Mouse (Mus musculus) forebrain, embryonic 12.5 days (tissue): ENCODE measurements around the gene Camk2d. TPM values are rescaled to one million over a fixed set of nuclear protein-coding genes. Genes with fewer than 3 reads are reported as not detected.

Source experiments
- ATAC-seq: fragments of 200-750 bp; cut with Nextera tagmentation; 2 replicates; pipeline ENCODE4 v1.8.0; 2017; ENCODE audit warnings: moderate TSS enrichment; ENCODE audit not compliant: low FRiP score
- H3K27ac ChIP-seq: fragments of 300-500 bp; sonication (generic); 2 replicates; pipeline ENCODE4 v1.5.1; 2016; ENCODE audit warnings: mild to moderate bottlenecking
- H3K27me3 ChIP-seq: fragments of 300-500 bp; sonication (generic); 2 replicates; pipeline ENCODE4 v1.6.1; 2016; ENCODE audit warnings: mild to moderate bottlenecking
- H3K36me3 ChIP-seq: fragments of 300-500 bp; sonication (generic); replicated peaks from 2 replicates; pipeline ENCODE4 v1.6.1; 2016; ENCODE audit warnings: mild to moderate bottlenecking
- H3K4me1 ChIP-seq: fragments of 300-500 bp; sonication (generic); 2 replicates; pipeline ENCODE4 v1.6.1; 2016
- H3K4me2 ChIP-seq: fragments of 300-500 bp; sonication (generic); 2 replicates; pipeline ENCODE4 v1.6.1; 2016; ENCODE audit warnings: mild to moderate bottlenecking, moderate library complexity
- H3K4me3 ChIP-seq: fragments of 300-500 bp; sonication (generic); replicated peaks from 2 replicates; pipeline ENCODE4 v1.5.1; 2016; ENCODE audit warnings: mild to moderate bottlenecking
- H3K9ac ChIP-seq: fragments of 300-500 bp; sonication (generic); 2 replicates; pipeline ENCODE4 v1.6.1; 2016; ENCODE audit warnings: mild to moderate bottlenecking
- H3K9me3 ChIP-seq: fragments of 300-500 bp; sonication (generic); 2 replicates; pipeline ENCODE4 v1.6.1; 2016
- WGBS: fragments of 180-500 bp; shearing (Covaris S2); methylation state at CpG from one replicate; pipeline ENCODE4 v1.1.7; 2016; 5-methylcytosine and 5-hydroxymethylcytosine counted together
- polyA plus RNA-seq: library from polyadenylated mRNA; unstranded; fragments of >200 nt; fragmentation: Nextera tagmentation; extraction: Ambion mirVana; gene quantifications from 2 replicates; pipeline ENCODE4 v1.2.1, GENCODE M21; 2016

The Camk2d gene
- polyA plus RNA-seq, 1 experiment from 2014 or later, result 24.0 TPM

- Histone ChIP-seq H3K9ac (no peak overlapping the region), H3K4me2 (no peak overlapping the region), H3K36me3 (no peaks in the 10 kb centered on the region), H3K4me3 (no peak overlapping the region), H3K27ac (no peak overlapping the region), H3K27me3 (no peaks in the 10 kb centered on the region), H3K4me1 (no peaks in the 10 kb centered on the region), H3K9me3 (no peaks in the 10 kb centered on the region)
- WGBS, result 87% methylated on average over 3 of the region's 3 CpGs
- no peak for ATAC-seq
Measured at GRCm38 (mm10) chr3:126811646-126812045, 215.5 kb downstream of the Camk2d start.

GRCm38 (mm10) chr3:126822374-126822773, 226.3 kb downstream of the Camk2d start:
- Histone ChIP-seq H3K4me2 (no peak overlapping the region), H3K4me1 (peaks cover 4% of the 10 kb centered on the region; the same call in 1 of the 2 replicates), H3K27ac (no peak overlapping the region), H3K4me3 (no peak overlapping the region), H3K36me3 (no peaks in the 10 kb centered on the region), H3K9ac (no peak overlapping the region), H3K9me3 (no peaks in the 10 kb centered on the region), H3K27me3 (no peaks in the 10 kb centered on the region)
- 96% methylated on average over 3 of the region's 3 CpGs for WGBS
- no peak for ATAC-seq

GRCm38 (mm10) chr3:126824930-126825329, 228.8 kb downstream of the Camk2d start:
- Histone ChIP-seq H3K27ac (no peak overlapping the region), H3K9ac (no peak overlapping the region), H3K27me3 (no peaks in the 10 kb centered on the region), H3K9me3 (no peaks in the 10 kb centered on the region), H3K4me2 (no peak overlapping the region), H3K4me3 (no peak overlapping the region), H3K36me3 (no peaks in the 10 kb centered on the region), H3K4me1 (peaks cover 4% of the 10 kb centered on the region; the same call in 1 of the 2 replicates)
- no peak for ATAC-seq
- WGBS, result 87% methylated on average over 1 of the region's 1 CpGs

GRCm38 (mm10) chr3:126826172-126826571, 230.1 kb downstream of the Camk2d start:
- H3K4me1 ChIP-seq, result peaks cover 4% of the 10 kb centered on the region; the same call in 1 of the 2 replicates
- H3K36me3 ChIP-seq, result no peaks in the 10 kb centered on the region
- no peak overlapping the region for H3K27ac ChIP-seq
- H3K4me2 ChIP-seq, result no peak overlapping the region
- no peaks in the 10 kb centered on the region for H3K27me3 ChIP-seq
- H3K9me3 ChIP-seq, result no peaks in the 10 kb centered on the region
- ATAC-seq, result no peak
- no peak overlapping the region for H3K4me3 ChIP-seq
- no peak overlapping the region for H3K9ac ChIP-seq
- 49% methylated on average over 2 of the region's 2 CpGs for WGBS

GRCm38 (mm10) chr3:126827900-126828299, 231.8 kb downstream of the Camk2d start:
- Histone ChIP-seq H3K4me1 (peaks cover 4% of the 10 kb centered on the region; the same call in 1 of the 2 replicates), H3K9ac (no peak overlapping the region), H3K36me3 (no peaks in the 10 kb centered on the region), H3K27ac (no peak overlapping the region), H3K4me3 (no peak overlapping the region), H3K4me2 (no peak overlapping the region), H3K27me3 (no peaks in the 10 kb centered on the region), H3K9me3 (no peaks in the 10 kb centered on the region)
- 89% methylated on average over 3 of the region's 3 CpGs for WGBS
- no peak for ATAC-seq

- H3K9me3 ChIP-seq, result no peaks in the 10 kb centered on the region
- no peak overlapping the region for H3K4me3 ChIP-seq
- ATAC-seq, result no peak
- H3K9ac ChIP-seq, result no peak overlapping the region
- no peaks in the 10 kb centered on the region for H3K27me3 ChIP-seq
- 87% methylated on average over 2 of the region's 2 CpGs for WGBS
- H3K4me2 ChIP-seq, result no peak overlapping the region
- no peaks in the 10 kb centered on the region for H3K36me3 ChIP-seq
- no peak overlapping the region for H3K27ac ChIP-seq
- peaks cover 4% of the 10 kb centered on the region; the same call in 1 of the 2 replicates for H3K4me1 ChIP-seq
Measured at GRCm38 (mm10) chr3:126829817-126830216, 233.7 kb downstream of the Camk2d start.

GRCm38 (mm10) chr3:126831418-126832138, 235.5 kb downstream of the Camk2d start:
- H3K36me3 ChIP-seq, result no peaks in the 10 kb centered on the region
- 85% methylated on average over 6 of the region's 6 CpGs for WGBS
- ATAC-seq, result no peak

GRCm38 (mm10) chr3:126834641-126835167, 238.6 kb downstream of the Camk2d start:
- H3K27ac ChIP-seq, result no peak overlapping the region
- WGBS, result 65% methylated on average over 5 of the region's 5 CpGs

More at GRCm38 (mm10) chr3:126831418-126832138, 235.5 kb downstream of the Camk2d start:
- H3K9me3 ChIP-seq, result no peaks in the 10 kb centered on the region
- H3K4me3 ChIP-seq, result no peak overlapping the region
- H3K4me1 ChIP-seq, result no peaks in the 10 kb centered on the region
- no peak overlapping the region for H3K27ac ChIP-seq
- no peak overlapping the region for H3K4me2 ChIP-seq
- H3K27me3 ChIP-seq, result no peaks in the 10 kb centered on the region
- no peak overlapping the region for H3K9ac ChIP-seq

GRCm38 (mm10) chr3:126842780-126843179, 246.7 kb downstream of the Camk2d start:
- Histone ChIP-seq H3K9ac (no peak overlapping the region), H3K4me2 (no peak overlapping the region), H3K4me3 (no peak overlapping the region), H3K27ac (no peak overlapping the region), H3K9me3 (no peaks in the 10 kb centered on the region), H3K4me1 (no peaks in the 10 kb centered on the region), H3K36me3 (no peaks in the 10 kb centered on the region), H3K27me3 (no peaks in the 10 kb centered on the region)
- ATAC-seq, result no peak
- WGBS, result 85% methylated on average over 9 of the region's 9 CpGs

More at GRCm38 (mm10) chr3:126834641-126835167, 238.6 kb downstream of the Camk2d start:
- Histone ChIP-seq H3K4me3 (no peak overlapping the region), H3K9ac (no peak overlapping the region), H3K4me1 (no peaks in the 10 kb centered on the region), H3K9me3 (no peaks in the 10 kb centered on the region), H3K4me2 (no peak overlapping the region), H3K36me3 (no peaks in the 10 kb centered on the region), H3K27me3 (no peaks in the 10 kb centered on the region)
- ATAC-seq, result no peak

GRCm38 (mm10) chr3:126844809-126845208, 248.7 kb downstream of the Camk2d start:
- Histone ChIP-seq H3K9me3 (no peaks in the 10 kb centered on the region), H3K4me3 (no peak overlapping the region), H3K36me3 (no peaks in the 10 kb centered on the region), H3K4me2 (no peak overlapping the region), H3K4me1 (no peaks in the 10 kb centered on the region), H3K27me3 (no peaks in the 10 kb centered on the region), H3K27ac (no peak overlapping the region), H3K9ac (no peak overlapping the region)
- no peak for ATAC-seq
- WGBS, result 95% methylated on average over 7 of the region's 7 CpGs

GRCm38 (mm10) chr3:126848081-126848480, 252.0 kb downstream of the Camk2d start:
- WGBS, result 84% methylated on average over 1 of the region's 1 CpGs
- Histone ChIP-seq H3K4me3 (no peak overlapping the region), H3K4me2 (no peak overlapping the region), H3K36me3 (no peaks in the 10 kb centered on the region), H3K27ac (no peak overlapping the region), H3K4me1 (no peaks in the 10 kb centered on the region), H3K9ac (no peak overlapping the region), H3K9me3 (no peaks in the 10 kb centered on the region), H3K27me3 (no peaks in the 10 kb centered on the region)
- no peak for ATAC-seq

- ATAC-seq, result no peak
- H3K27me3 ChIP-seq, result no peaks in the 10 kb centered on the region
- no peaks in the 10 kb centered on the region for H3K9me3 ChIP-seq
- no peaks in the 10 kb centered on the region for H3K36me3 ChIP-seq
- H3K4me3 ChIP-seq, result no peak overlapping the region
- no peak overlapping the region for H3K4me2 ChIP-seq
- no peaks in the 10 kb centered on the region for H3K4me1 ChIP-seq
- no peak overlapping the region for H3K9ac ChIP-seq
- H3K27ac ChIP-seq, result no peak overlapping the region
Measured at GRCm38 (mm10) chr3:126860442-126860841, 264.3 kb downstream of the Camk2d start.

- H3K9ac ChIP-seq, result no peak overlapping the region
- H3K36me3 ChIP-seq, result no peaks in the 10 kb centered on the region
- H3K27me3 ChIP-seq, result no peaks in the 10 kb centered on the region
- H3K4me2 ChIP-seq, result no peak overlapping the region
- H3K4me3 ChIP-seq, result no peak overlapping the region
- no peaks in the 10 kb centered on the region for H3K9me3 ChIP-seq
- no peak overlapping the region for H3K27ac ChIP-seq
- WGBS, result 42% methylated on average over 3 of the region's 3 CpGs
- H3K4me1 ChIP-seq, result no peaks in the 10 kb centered on the region
- peak; percentile 33; the same call in 1 of the 2 replicates for ATAC-seq
Measured at GRCm38 (mm10) chr3:126869561-126869960, 273.5 kb downstream of the Camk2d start.
